Mouse (Mus musculus) c-Kit-positive CD71-positive TER-119-positive erythroid progenitor cells, embryonic 14.5 days (primary cell): ENCODE results near the gene Znrf1.

Experiments
- DNase-seq: peaks from one replicate; pipeline ENCODE4 v3.0.0-alpha.2; 2013; ENCODE audit warnings: low spot score

Gene Znrf1

DNA sequence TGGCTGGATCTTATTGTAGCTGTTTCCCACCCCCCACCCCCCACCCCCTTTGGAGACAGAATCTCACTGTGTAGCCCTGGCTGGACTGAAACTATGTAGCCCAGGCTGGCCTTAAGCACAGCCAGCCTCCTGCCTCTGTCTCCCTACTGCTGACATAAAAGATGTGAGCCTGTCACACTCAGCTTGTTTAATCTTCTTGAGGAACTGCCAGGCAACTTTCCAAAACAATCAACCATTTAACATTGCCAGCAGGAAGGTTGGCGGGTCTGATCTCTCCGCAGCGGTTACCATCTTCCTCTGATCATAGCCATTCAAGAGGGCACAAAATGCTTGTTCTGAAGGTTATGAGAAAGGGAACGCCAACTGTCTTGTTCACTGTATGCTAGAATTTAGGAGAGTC lies 2.4 kb upstream of the Znrf1 start:
- no peak for DNase-seq

DNA sequence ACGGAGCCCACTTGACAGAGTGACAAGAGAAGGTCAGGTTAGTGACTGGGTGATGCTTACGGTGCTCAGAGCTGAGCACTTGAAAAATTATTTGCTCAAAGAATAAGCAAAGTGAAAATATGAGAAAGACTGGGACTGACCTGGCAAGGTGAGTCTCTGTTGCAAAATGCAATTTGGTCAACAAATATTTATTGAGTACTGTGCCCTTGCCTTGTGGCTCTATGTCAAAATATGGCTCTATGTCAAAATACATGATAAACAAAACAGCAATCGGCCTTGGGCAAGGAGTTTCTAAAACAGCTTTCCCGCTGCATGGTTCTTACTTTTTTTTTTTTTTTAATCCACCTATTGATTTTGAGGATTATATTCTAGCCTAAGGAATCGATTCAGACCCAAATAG lies 406 bp upstream of the Znrf1 start:
- no peak for DNase-seq

DNA sequence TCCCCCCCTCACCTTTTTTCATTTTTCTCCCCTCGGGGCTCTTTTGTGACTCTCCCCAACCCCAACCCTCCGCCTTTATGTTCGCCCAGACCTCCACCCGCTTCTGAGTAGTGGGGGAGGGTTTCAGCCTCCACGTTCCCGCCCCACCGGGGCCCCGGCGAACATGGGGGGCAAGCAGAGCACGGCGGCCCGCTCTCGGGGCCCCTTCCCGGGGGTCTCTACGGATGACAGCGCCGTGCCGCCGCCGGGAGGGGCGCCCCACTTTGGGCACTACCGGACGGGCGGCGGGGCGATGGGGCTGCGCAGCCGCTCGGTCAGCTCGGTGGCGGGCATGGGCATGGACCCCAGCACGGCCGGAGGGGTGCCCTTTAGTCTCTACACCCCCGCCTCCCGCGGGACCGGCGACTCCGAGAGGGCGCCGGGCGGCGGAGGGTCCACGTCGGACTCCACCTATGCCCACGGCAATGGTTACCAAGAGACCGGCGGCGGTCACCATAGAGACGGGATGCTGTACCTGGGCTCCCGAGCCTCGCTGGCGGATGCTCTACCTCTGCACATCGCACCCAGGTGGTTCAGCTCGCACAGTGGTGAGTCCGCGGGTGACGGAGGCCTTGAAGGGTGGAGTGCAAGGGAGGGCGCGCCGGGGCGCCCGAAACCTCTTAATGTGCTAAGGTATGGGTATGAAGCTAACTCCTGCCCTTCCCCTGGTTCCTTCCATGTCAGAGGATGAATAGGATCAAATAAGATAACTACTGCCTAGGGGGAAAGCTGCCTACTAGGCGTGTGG lies 1.3 kb downstream of the Znrf1 start:
- DNase-seq: peak; percentile 37

DNA sequence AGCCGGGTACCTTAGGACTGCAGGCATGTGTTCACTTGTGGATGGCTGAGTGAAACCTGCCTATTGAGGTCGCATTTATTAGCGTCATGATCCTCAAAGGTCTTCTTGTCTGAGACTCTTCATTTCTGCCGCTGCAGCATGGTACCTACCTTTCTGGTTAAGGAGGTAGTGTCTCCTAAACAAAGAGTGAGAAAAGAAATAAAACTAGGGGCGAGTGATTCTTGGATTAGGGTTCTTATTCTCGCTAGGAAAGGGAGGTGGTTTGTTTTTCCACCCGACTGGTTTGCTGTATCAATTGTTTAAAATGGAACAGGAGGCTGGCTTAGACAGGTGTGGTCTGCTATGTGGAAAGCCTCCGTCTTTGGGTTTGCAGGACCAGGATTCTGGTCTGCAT lies 1.9 kb downstream of the Znrf1 start:
- no peak for DNase-seq

DNA sequence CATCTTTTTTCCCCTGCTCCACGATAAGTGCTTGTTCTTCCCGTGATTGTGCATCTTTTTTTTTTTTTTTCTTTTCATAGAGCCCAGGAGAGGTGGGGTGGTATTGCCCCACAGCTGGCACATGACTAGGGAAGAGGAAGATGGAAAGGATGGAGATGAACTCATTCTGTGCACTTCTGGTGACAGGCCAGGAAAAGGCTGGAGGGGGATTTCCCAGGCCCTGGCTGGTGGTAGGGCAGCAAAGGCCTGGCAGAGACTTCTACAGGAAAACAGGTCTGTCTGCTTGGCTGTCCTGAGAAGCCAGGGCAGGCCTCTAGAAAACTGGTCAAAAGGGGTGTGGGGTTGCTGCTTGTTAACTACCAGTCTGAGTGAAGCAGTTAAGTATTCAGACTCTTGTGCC lies 2.3 kb downstream of the Znrf1 start:
- DNase-seq: no peak

DNA sequence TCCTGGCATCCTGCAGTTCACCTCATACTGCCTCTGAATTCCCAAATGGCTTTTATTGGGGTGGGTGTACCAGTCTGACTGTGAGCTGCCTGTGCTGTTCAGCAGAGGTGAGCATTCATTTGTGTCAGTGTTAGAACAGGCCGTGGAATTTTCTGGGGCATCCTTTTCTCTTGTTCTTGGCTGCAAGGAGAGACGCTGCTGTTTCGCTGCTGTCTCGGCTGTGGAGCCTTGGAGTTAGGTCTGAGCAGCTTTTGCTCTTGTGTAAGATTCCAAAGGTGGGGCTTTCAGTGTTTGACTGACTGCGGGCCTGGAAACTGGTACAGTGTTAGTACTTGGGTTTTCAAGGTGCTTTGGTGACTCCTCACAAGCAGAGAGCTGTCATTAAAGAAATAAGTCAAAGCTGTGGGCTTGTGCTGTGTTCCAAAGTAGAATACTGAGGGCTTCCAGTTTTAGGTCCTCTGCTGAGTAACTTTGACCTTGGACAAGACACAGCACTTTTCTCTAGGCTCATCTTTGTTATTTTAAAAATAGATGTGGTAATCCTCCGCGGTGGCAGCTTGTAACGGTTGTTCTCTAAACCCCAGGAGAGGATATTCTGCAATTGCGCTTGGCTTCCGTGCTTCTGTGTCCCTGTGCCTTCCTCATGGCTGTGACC lies 3.7 kb downstream of the Znrf1 start:
- DNase-seq: no peak

DNA sequence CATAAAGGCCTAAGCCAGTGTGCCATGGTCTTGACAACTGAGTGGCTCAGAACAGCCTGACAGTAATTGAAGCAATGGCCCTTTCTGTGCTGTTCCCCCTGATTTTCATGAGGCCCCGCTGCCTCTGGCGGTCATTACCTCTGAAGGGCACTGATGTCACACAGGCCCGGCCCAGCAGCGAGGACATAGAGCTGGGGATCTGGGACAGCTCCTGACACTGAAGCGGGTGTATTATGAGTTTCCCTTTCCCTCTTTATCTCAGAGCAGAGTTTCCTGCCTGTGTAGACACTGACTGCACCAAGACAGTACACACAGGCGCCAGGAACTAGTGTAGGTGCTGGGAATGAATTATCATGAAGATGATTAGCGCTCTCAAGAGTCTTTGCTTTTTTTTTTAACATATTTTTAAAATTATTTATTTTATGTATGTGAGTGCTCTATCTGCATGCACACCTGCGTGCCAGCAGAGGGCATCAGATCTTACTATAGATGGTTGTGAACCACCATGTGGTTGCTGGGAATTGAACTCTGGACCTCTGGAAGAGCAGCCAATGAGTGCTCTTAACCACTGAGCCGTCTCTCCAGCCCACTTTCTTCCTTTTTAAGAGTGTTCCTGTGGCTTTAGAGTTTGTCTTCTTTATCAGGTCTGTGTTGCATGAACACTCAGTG lies 7.9 kb downstream of the Znrf1 start:
- DNase-seq: no peak

DNA sequence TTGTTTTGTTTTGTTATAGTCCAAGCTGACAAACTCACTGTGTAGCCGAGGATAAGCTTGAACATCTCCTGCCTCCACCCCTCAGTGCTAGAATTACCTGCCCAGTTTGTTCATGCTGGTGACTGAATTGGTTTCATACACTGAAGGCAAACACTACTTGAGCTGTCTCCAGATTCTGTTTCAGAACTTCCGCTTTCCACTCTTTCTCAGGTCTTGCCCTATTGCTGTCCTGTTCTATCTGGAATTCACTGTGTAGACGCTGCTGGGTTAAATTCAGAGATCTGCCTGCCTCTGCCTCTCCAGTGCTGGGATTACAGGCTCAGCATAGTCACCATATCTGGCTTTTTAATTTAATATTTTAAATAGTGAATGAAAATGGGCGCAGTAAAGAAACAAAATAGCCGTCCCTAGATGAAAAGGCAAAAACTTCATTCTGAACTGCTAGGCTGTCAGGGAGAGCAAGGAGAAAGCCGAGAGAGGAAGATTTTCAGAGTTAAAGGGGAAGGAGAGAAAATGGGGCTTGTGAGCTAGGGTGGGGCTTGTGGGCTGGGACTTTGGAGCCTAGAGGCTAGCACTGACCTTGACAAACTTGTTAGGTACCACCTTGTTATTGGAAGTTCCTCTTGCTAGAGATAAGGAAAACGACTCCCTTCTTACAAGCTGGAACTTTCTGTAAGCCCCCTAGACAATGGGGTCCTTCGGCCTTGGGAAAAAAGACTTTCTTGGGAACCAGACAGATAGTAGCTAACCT lies 9.7 kb downstream of the Znrf1 start:
- DNase-seq: no peak

DNA sequence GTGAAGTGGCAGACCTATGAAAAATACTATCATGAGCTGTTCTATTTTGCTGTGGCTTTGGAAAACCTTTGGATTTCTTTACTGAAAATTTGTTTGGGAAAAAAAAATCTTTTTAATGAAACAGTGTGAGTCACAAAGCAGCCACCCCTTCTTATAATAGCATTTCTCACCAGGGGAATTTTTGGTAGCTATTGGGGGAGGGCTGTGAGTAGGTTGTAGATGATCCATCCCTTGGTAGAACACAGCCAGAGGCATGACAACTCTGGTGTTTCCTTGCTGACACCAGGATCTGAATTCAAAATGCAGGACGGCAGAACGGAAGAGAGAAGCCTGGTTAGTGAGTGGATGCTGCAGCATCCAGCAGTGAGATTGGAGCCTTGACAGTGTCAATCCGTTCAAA lies 11.2 kb downstream of the Znrf1 start:
- no peak for DNase-seq

DNA sequence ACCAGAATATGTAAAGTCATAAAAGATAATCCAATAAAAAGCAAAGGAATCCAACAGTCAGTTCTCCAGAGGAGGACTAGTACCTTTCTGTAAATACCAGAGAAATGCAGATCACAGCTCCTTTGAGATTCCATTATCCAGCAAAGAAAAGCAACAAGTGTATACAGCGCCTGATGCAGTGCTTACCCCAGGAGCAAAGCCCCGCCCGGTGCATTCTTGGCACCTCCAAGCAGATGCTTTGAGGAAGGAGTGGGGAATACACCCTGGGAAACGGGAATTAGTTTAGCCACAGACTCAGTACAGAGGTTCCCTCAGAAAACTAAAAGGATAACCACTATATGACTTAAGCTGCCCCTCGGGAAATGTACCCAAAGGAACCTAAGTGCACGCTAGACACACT lies 12.3 kb downstream of the Znrf1 start:
- no peak for DNase-seq

DNA sequence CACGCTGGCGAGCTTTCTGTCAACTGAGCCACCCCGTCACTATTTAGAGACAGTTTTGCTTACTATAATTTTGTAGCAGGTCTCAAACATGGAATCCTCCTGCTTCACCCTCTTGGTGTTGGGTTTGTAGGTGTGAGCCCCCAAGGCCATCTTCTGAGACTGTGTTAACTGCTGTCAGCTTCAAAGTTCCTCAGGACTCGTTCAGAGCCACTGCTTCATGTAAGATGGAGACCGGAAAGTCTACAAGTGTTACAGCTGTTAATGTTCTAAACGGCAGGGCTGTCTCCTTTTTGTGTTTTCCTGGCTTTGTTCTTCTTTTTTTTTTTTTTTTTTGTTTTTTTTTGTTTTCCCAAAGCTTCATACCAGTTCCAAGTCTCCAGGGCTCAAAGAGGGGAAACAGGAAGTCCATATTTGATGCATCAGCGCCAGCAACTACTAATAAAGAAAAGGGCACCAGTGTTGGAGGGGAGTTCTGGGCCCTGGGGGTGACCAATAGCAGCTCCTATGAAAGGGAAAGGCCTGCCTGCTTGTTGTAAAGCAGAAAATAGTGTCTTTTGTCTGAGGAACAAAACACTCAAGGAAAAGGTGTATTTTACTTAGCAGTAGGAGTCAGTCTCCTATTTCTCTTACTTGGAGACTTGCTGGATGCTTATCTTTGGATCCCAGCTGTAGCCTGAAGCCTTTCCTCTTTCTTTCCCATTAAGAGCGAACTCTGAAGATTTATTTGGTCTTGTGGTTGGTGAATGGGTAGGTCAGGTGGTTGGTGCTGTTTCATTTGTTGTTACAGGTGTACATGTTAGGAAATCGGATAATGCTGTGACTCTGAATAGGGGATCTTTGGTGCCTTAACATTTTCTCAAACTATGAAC lies 14.3 kb downstream of the Znrf1 start:
- DNase-seq: no peak

DNA sequence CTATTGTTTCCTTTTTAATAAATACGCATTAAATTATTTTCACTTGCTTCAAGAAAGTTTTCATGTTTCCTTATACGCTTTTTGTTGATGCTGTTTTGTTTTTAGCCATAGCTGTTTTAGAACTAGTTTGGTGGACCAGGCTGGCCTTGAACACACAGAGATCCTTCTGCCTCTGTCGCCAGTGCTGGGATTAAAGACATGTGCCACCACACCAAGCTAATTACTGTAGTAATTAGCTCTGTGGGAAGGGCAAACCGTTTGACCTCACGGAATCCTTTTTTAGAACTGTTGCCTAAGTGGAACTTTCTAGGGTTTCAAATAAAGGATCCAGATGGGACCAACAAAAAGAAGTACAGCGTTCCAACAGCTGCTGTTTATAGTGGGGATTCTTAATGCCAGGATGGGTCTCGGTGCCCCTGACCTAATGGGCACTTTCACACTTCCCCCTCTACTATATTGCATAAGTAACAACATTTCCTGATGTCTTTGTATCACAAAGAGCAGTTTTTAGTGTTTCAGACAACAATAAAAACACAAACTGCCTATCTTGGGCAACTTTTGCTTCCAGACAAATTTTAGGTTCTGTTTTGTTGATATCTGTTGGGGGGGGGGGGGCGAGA lies 15.7 kb downstream of the Znrf1 start:
- no peak for DNase-seq

DNA sequence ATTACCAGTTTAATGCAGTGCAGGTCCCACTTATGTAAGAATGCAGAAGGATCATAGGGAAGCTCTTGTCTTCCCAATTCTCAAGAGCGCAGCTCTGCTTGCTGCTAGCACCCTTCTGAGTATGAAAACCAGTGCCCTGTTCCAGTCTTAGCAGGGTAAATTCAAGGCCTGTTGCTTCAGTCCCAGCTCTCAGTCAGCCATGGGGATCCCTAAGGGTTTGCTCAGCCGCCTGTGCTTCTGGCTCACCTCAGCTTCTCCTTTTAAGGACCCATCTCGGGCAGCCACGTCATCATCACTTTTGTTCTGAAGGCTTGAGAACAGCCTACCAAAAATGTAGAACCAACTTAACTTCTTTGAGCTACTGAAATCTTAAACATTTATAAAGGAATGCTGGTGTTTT lies 25.9 kb downstream of the Znrf1 start:
- no peak for DNase-seq

DNA sequence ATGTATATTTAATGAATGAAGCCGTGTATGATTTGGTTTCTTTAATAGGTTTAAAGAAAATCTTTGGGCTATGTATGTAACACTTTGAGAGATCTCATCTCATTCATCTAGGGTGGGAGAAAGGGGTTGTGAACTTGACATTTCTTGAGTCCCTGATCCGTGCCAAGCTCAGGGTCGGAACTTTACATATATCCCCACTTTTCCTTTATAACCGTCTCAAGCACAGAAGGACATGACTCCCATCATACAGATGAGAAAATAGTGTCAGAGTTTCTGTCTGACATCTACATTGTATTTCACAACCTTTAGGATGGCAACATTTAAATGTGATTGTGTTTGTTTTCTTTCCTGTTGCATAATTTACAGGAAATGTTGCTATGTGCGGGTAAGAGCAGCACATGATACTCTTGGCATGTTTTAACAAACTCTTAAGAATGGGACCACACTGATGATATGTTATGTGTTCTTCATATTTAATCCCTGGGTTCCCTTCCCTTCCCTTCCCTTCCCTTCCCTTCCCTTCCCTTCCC lies 26.4 kb downstream of the Znrf1 start:
- DNase-seq: no peak

DNA sequence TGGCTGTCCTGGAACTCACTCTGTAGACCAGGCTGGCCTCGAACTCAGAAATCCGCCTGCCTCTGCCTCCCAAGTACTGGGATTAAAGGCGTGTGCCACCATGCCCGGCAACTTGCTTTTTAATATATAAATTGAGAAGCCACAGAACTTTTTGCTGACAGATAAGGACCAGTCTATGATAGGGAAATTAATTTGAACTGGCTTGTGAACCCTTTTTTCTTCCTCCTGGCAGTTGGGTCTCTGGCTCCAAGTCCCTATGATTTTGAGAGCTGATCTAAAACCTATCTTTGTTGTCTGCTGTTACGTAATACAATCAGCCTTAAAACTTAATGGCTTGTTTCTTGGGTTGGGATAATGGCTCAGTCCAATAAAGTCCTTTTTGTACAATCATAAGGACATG lies 27.2 kb downstream of the Znrf1 start:
- DNase-seq: no peak

DNA sequence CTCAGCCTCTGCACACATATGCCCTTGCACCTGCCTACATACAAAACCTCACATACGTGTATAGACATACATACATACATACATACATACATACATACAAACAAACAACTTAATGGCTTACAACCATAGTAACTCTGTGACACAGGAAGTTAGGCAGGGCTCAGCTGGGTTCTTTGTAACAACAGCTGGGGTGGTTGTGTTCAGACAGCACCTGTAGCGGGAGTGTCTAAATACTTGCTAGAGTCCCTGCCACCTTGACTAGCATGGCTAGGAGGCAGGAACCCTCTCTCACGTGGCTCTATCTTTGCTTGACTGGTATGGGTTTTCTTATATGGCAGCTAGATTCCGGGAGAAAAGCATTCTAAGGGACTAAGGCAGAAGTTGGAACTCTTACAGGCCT lies 27.8 kb downstream of the Znrf1 start:
- DNase-seq: no peak

DNA sequence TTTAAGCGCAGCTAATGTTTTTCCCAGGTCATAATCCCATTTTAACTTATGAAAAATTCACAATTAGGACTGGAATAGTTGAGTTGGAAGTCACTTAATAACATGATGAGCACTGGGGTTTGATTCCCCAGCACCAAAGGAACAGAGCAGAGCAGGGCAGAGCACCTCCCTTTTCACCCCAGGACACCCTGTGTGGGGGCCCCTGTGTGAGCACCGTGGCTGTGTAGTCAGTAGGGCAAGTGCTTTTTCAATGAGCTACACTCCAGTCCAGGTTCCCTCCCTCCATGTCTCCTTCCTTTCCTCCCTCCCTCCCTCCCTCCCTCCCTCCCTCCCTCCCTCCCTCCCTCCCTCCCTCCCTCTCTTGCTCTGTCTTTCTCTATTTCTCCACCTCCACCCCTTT lies 28.2 kb downstream of the Znrf1 start:
- DNase-seq: no peak

DNA sequence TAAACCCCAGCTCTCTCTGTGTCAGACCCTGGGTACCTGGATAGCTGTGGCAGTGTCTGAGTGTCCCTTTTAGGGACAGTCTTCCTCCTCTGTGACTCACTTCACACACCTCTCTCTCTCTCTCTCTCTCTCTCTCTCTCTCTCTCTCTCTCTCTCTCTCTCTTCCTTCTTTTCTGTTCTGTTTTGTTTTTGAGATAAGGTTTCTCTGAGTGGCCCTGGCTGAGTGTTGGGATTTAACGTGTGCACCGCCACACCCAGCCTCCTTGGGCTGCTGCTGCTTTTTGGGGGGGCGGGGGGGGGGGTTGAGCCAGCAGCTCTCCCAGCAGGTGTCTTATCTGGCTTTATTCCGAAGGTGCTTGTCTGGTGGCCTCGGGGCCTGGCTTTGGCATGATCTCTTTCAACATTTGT lies 29.9 kb downstream of the Znrf1 start:
- DNase-seq: peak; percentile 39

DNA sequence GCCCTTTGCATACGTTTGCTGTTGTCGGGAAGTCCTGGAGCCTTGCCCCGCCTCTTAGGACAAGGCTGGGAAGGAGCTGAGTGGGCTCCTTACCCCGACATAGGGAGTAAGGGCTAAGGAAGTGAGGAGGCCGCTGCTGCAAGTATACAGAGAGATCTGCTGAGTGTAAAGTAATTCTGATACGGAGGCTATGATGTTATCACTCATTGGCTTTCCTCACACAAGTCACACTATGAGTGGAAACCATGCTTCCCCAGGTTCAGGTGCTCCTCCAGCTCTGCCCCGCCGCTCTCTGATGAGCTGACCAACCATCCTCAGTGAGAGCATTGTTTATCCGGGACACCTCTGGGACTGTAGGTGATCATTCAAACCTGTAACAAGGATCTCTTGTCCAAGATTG lies 30.4 kb downstream of the Znrf1 start:
- DNase-seq: no peak

DNA sequence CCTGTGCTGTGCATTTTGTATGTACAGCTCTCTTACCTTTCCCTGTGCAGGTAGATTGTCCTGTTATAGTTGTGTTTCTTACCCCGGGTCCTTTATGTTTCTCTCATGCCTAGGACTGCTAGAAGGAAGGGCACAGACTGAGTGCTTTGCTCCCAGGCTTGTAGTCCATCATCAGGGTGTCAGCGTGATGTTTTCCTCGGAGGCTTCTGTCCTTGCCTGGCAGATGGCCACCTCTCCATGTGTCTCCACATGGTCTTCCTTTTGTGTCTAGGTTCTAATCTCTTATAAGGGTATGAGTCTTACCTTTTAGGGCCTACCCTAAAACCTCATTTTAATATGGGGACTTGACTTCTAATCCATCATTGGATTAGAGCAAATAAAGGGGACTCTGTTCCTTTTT lies 31.7 kb downstream of the Znrf1 start:
- no peak for DNase-seq

DNA sequence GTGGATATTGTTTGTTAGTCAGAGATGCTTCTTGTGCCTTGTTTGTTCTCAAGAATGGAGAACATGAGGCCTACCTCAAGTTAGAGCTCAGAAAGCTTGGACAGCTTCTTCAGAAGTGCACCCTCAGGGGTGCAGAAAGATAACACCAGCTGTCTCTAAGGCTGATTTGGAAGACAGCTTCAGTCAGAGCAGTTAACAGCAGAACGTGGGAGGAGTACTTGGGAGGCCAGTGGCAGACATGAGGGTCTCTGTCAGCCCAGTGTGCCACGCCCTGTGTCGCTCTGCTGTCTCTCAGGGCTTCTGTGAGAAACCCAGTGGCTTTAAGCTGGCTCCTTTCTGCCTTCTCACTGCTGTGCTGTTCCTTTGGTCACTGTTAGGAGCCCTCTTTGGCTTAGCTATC lies 32.1 kb downstream of the Znrf1 start:
- peak; percentile 59 for DNase-seq
